Mouse (Mus musculus): ENCODE measurements around the gene Vmn1r224.

The Vmn1r224 gene

GRCm38 (mm10) chr17:20413846-20414245 lies at the start of gene Vmn1r224:
Vmn1r224 (plus strand) TSS chr17:20414146.
- DNase-seq (ENCODE audit: low read depth, low spot score), result no peak

- DNase-seq (ENCODE audit: low read depth, low spot score), result no peak
Measured at GRCm38 (mm10) chr17:20399105-20399504, 14.8 kb upstream of the Vmn1r224 start.

- DNase-seq (ENCODE audit: low read depth, low spot score), result no peak
Measured at GRCm38 (mm10) chr17:20439263-20439662, 25.3 kb downstream of the Vmn1r224 start.

- DNase-seq (ENCODE audit: low read depth, low spot score), result no peak
Measured at GRCm38 (mm10) chr17:20473311-20473710, 59.4 kb downstream of the Vmn1r224 start.
